In the genomic region with DNA sequence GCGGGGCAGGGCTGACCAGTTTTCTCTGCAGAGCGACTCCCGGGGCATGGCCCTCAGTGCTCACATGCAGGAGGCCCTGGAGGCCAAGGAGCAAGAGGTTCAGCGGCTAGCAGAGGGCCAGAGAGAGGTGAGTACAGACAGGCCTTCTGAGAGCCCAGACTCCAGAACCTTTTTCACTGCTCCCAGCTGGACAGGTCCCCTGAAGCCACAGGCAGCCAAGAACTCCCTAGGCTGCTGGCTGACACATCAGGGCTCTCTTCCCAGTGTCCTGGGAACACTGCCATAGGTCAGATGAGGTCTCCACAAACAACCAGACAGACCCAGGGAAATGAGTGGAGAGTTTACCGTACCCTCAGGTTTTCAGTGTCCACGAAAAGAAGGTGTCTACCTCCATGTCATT, we compare ENCODE assay signal across 8 mouse cellular contexts. TPM values are rescaled to one million over a fixed set of nuclear protein-coding genes. Genes with fewer than 3 reads are reported as not detected.
DNase-seq lines count a peak whose midpoint lies in the region; ATAC-seq and TF ChIP-seq lines count a peak whose summit lies in the region.

No protein-coding gene starts in this region.

- H3K9me3 ChIP-seq in heart, embryonic 11.5 days (replicated peaks; ENCODE audit: control insufficient read depth, low read length): no peaks in the 10 kb centered on the region
- H3K9me3 ChIP-seq in embryonic facial prominence, embryonic 10.5 days: no peaks in the 10 kb centered on the region
- H3K9me3 ChIP-seq in stomach, postnatal 0 days (ENCODE audit: control insufficient read depth, low read length): no peaks in the 10 kb centered on the region

- no peak for TF ChIP-seq CTCF in stomach, postnatal 0 days (IDR thresholded peaks at IDR 0.05; ENCODE audit: low read depth)

- H3K27me3 ChIP-seq in heart, embryonic 11.5 days (ENCODE audit: control insufficient read depth, insufficient read depth, low read length): no peaks in the 10 kb centered on the region
- no peaks in the 10 kb centered on the region for H3K27me3 ChIP-seq in embryonic facial prominence, embryonic 10.5 days (replicated peaks; ENCODE audit: low read depth, poor library complexity, severe bottlenecking)
- no peaks in the 10 kb centered on the region for H3K27me3 ChIP-seq in stomach, postnatal 0 days (ENCODE audit: control insufficient read depth, insufficient read depth, low read length)

- no peak overlapping the region for H3K4me2 ChIP-seq in heart, embryonic 11.5 days
- no peak overlapping the region for H3K4me2 ChIP-seq in stomach, postnatal 0 days (replicated peaks; ENCODE audit: low read depth)

- no peak overlapping the region for H3K4me3 ChIP-seq in heart, embryonic 11.5 days (ENCODE audit: low read depth, low read length)
- H3K4me3 ChIP-seq in embryonic facial prominence, embryonic 10.5 days: no peak overlapping the region
- H3K4me3 ChIP-seq in stomach, postnatal 0 days (ENCODE audit: low read depth, low read length): no peak overlapping the region

- no peak for TF ChIP-seq EP300 in stomach, postnatal 0 days (optimal IDR thresholded peaks at IDR 0.05)

- WGBS in heart, embryonic 11.5 days (ENCODE audit: insufficient replicate concordance): 51% methylated on average over 6 of the region's 6 CpGs
- 61% methylated on average over 6 of the region's 6 CpGs for WGBS in embryonic facial prominence, embryonic 10.5 days
- WGBS in stomach, postnatal 0 days: 43% methylated on average over 6 of the region's 6 CpGs

- no peak overlapping the region for H3K27ac ChIP-seq in heart, embryonic 11.5 days (ENCODE audit: low read depth, low read length)
- 0 out of 2 replicates have a peak overlapping the region, but pooled peaks have one; percentile 3 for H3K27ac ChIP-seq in embryonic facial prominence, embryonic 10.5 days (replicated peaks)
- peak overlapping the region; percentile 49; the same call in 1 of the 2 replicates for H3K27ac ChIP-seq in stomach, postnatal 0 days (replicated peaks)

- no peaks in the 10 kb centered on the region for H3K36me3 ChIP-seq in heart, embryonic 11.5 days (ENCODE audit: control insufficient read depth, insufficient read depth, low read length)
- no peaks in the 10 kb centered on the region for H3K36me3 ChIP-seq in embryonic facial prominence, embryonic 10.5 days (replicated peaks)
- no peaks in the 10 kb centered on the region for H3K36me3 ChIP-seq in stomach, postnatal 0 days (ENCODE audit: control insufficient read depth, insufficient read depth, low read length)

- DNase-seq in heart, adult 11 months: peak; percentile 99
- peak; percentile 81 for DNase-seq in Muller cell, postnatal 12 days (ENCODE audit: inconsistent ontology term)
- DNase-seq in embryonic facial prominence, embryonic 10.5 days (ENCODE audit: low spot score): no peak
- DNase-seq in kidney, postnatal 36 days: peak; percentile 81 to 87
- DNase-seq in stomach, postnatal 0 days (ENCODE audit: low spot score): no peak

- H3K9ac ChIP-seq in heart, embryonic 11.5 days (ENCODE audit: low read depth, low read length): no peak overlapping the region
- H3K9ac ChIP-seq in stomach, postnatal 0 days (ENCODE audit: low read length): no peak overlapping the region

- ATAC-seq in heart, embryonic 11.5 days (replicated peaks; ENCODE audit: insufficient number of reproducible peaks, low FRiP score, low TSS enrichment): no peak
- ATAC-seq in stomach, postnatal 0 days (ENCODE audit: low FRiP score, low TSS enrichment): no peak
- ATAC-seq in megakaryocyte-erythroid progenitor cell, adult 5-6 weeks (replicated peaks; ENCODE audit: low FRiP score, low TSS enrichment, poor library complexity, severe bottlenecking): no peak
- no peak for ATAC-seq in monocyte, adult 5-6 weeks (replicated peaks; ENCODE audit: insufficient number of reproducible peaks, low FRiP score, low TSS enrichment, poor library complexity, severe bottlenecking)

- no peaks in the 10 kb centered on the region for H3K4me1 ChIP-seq in heart, embryonic 11.5 days (ENCODE audit: control insufficient read depth, insufficient read depth, low read length)
- peaks cover 30% of the 10 kb centered on the region for H3K4me1 ChIP-seq in embryonic facial prominence, embryonic 10.5 days
- peaks cover 12% of the 10 kb centered on the region; the same call in 1 of the 2 replicates for H3K4me1 ChIP-seq in stomach, postnatal 0 days (replicated peaks; ENCODE audit: control insufficient read depth, insufficient read depth)

RNA-seq across cellular contexts. Expression of gene Rab44, which starts 22.3 kb away (rescaled TPM):
- 0.20 TPM in 1 of 2 replicates, not detected in the other for polyA plus RNA-seq in heart, embryonic 11.5 days (2014; fragmentation: Nextera tagmentation; extraction: Ambion mirVana)
- 0.09 and 0.21 TPM in 2 replicates for polyA plus RNA-seq in embryonic facial prominence, embryonic 10.5 days (2016; fragmentation: Nextera tagmentation; extraction: Ambion mirVana)
- polyA plus RNA-seq in stomach, postnatal 0 days (2015; fragmentation: Nextera tagmentation; extraction: Ambion mirVana): 1.4 and 2.2 TPM in 2 replicates
- 14.9 and 23.3 TPM in 2 replicates for total RNA-seq in megakaryocyte-erythroid progenitor cell, adult 5-6 weeks (2014; fragmentation: Nextera tagmentation)
- 4.1 and 23.9 TPM in 2 replicates for total RNA-seq in megakaryocyte-erythroid progenitor cell, adult 5-6 weeks (2017)
- total RNA-seq in monocyte, adult 5-6 weeks (2017): 19.9 to 98.4 TPM (median 83.3 TPM) in 3 replicates

RNA-seq across cellular contexts. Expression of gene Cdkn1a, which starts 45.5 kb away (rescaled TPM):
- 39.3 TPM in 2 replicates for polyA plus RNA-seq in heart, embryonic 11.5 days (2014; fragmentation: Nextera tagmentation; extraction: Ambion mirVana)
- 26.0 and 27.5 TPM in 2 replicates for polyA plus RNA-seq in embryonic facial prominence, embryonic 10.5 days (2016; fragmentation: Nextera tagmentation; extraction: Ambion mirVana)
- 484 and 502 TPM in 2 replicates for polyA plus RNA-seq in stomach, postnatal 0 days (2015; fragmentation: Nextera tagmentation; extraction: Ambion mirVana)
- total RNA-seq in megakaryocyte-erythroid progenitor cell, adult 5-6 weeks (2014; fragmentation: Nextera tagmentation): 2.1 and 6.5 TPM in 2 replicates
- 0.95 and 3.5 TPM in 2 replicates for total RNA-seq in megakaryocyte-erythroid progenitor cell, adult 5-6 weeks (2017)
- 10.7 to 29.2 TPM (median 15.7 TPM) in 3 replicates for total RNA-seq in monocyte, adult 5-6 weeks (2017)

Comparison
In these comparisons a context has a peak if more than half of its experiments do, and no peak if none do; other contexts are left out.
1. DNase-seq: peak in heart, adult 11 months (single experiment), Muller cell, postnatal 12 days (single experiment) and kidney, postnatal 36 days (2 of 2); none in embryonic facial prominence, embryonic 10.5 days (single experiment) and stomach, postnatal 0 days (single experiment).
2. RNA of gene Cdkn1a, which starts 45.5 kb away (polyA plus RNA-seq): 484 to 502 TPM in stomach, postnatal 0 days; 39.3 TPM in heart, embryonic 11.5 days and 26.0 to 27.5 TPM in embryonic facial prominence, embryonic 10.5 days; every median in the first group is over 10 times any median in the second.